Mouse (Mus musculus) stomach, postnatal 0 days (tissue): ENCODE measurements around the gene Dmrtc2. TPM values are rescaled to one million over a fixed set of nuclear protein-coding genes. Genes with fewer than 3 reads are reported as not detected.
A peak's percentile ranks its signal among the peaks of the same experiment; 100 is the strongest.

Experiments used
- ATAC-seq: fragments of 200-750 bp; cut with Nextera tagmentation; 2 replicates; pipeline ENCODE4 v1.8.0; 2017; ENCODE audit not compliant: low FRiP score, low TSS enrichment
- DNase-seq: peaks from one replicate; pipeline ENCODE4 v3.0.0-alpha.2; 2016; ENCODE audit warnings: low spot score
- H3K27ac ChIP-seq: fragments of 300-500 bp; sonication (generic); replicated peaks from 2 replicates; pipeline ENCODE4 v1.5.1; 2014; ENCODE audit warnings: mild to moderate bottlenecking, control low read depth
- H3K27me3 ChIP-seq: fragments of 300-500 bp; sonication (generic); 2 replicates; pipeline ENCODE4 v1.6.1; 2014; ENCODE audit warnings: low read length; ENCODE audit not compliant: control insufficient read depth, insufficient read depth
- H3K36me3 ChIP-seq: fragments of 300-500 bp; sonication (generic); 2 replicates; pipeline ENCODE4 v1.6.1; 2014; ENCODE audit warnings: low read length, mixed read lengths; ENCODE audit not compliant: control insufficient read depth, insufficient read depth
- H3K4me1 ChIP-seq: fragments of 300-500 bp; sonication (generic); replicated peaks from 2 replicates; pipeline ENCODE4 v1.6.1; 2014; ENCODE audit warnings: antibody characterized with exemption; ENCODE audit not compliant: control insufficient read depth, insufficient read depth
- H3K4me2 ChIP-seq: fragments of 300-500 bp; sonication (generic); replicated peaks from 2 replicates; pipeline ENCODE4 v1.6.1; 2014; ENCODE audit warnings: low read depth, mild to moderate bottlenecking, control low read depth, moderate library complexity
- H3K4me3 ChIP-seq: fragments of 300-500 bp; sonication (generic); 2 replicates; pipeline ENCODE4 v1.5.1; 2014; ENCODE audit warnings: low read depth, low read length, control low read depth
- H3K9ac ChIP-seq: fragments of 300-500 bp; sonication (generic); 2 replicates; pipeline ENCODE4 v1.6.1; 2014; ENCODE audit warnings: mild to moderate bottlenecking, low read length, control low read depth, mixed read lengths
- H3K9me3 ChIP-seq: fragments of 300-500 bp; sonication (generic); 2 replicates; pipeline ENCODE4 v1.6.1; 2016; ENCODE audit warnings: low read length; ENCODE audit not compliant: control insufficient read depth
- CTCF ChIP-seq: IDR thresholded peaks from 2 replicates; pipeline ENCODE4 v1.5.1; 2016; ENCODE audit warnings: antibody characterized with exemption, low read depth, mild to moderate bottlenecking, moderate library complexity
- EP300 ChIP-seq: optimal IDR thresholded peaks from 2 replicates; pipeline ENCODE3; 2016; ENCODE audit warnings: antibody characterized with exemption
- WGBS: fragments of 180-500 bp; shearing (Covaris S2); extraction: QIAGEN DNeasy Blood & Tissue Kit; methylation state at CpG from one replicate; pipeline ENCODE4 v1.1.7; 2014; 5-methylcytosine and 5-hydroxymethylcytosine counted together
- polyA plus RNA-seq: library from polyadenylated mRNA; unstranded; fragments of >200 nt; fragmentation: Nextera tagmentation; extraction: Ambion mirVana; gene quantifications from 2 replicates; pipeline ENCODE4 v1.2.1, GENCODE M21; 2015

Dmrtc2 gene
- polyA plus RNA-seq, 1 experiment from 2014 or later: not detected

- H3K4me1 ChIP-seq: no peaks in the 10 kb centered on the region; the same call in 1 of the 2 replicates
- TF ChIP-seq CTCF: no peak
- TF ChIP-seq EP300: no peak
- WGBS: 42% methylated on average over 1 of the region's 1 CpGs
- H3K4me2 ChIP-seq: 0 out of 2 replicates have a peak overlapping the region, but pooled peaks have one; percentile 90
- H3K36me3 ChIP-seq: no peaks in the 10 kb centered on the region
- no peak overlapping the region for H3K4me3 ChIP-seq
- peak overlapping the region; percentile 93; the same call in 1 of the 2 replicates for H3K27ac ChIP-seq
- DNase-seq: no peak
- no peaks in the 10 kb centered on the region for H3K9me3 ChIP-seq
- no peak for ATAC-seq
- H3K9ac ChIP-seq: no peak overlapping the region
- H3K27me3 ChIP-seq: no peaks in the 10 kb centered on the region
Observed at GRCm38 (mm10) chr7:24901842-24902241, 32.0 kb downstream of the Dmrtc2 start.

- Histone ChIP-seq H3K4me1 (no peaks in the 10 kb centered on the region; the same call in 1 of the 2 replicates), H3K9me3 (no peaks in the 10 kb centered on the region), H3K4me2 (peak overlapping the region; percentile 90), H3K9ac (peak overlapping the region; percentile 83), H3K4me3 (peak overlapping the region; percentile 73), H3K36me3 (no peaks in the 10 kb centered on the region), H3K27ac (peak overlapping the region; percentile 93), H3K27me3 (no peaks in the 10 kb centered on the region)
- DNase-seq (no peak), ATAC-seq (no peak)
- WGBS: 49% methylated on average over 2 of the region's 2 CpGs
- TF ChIP-seq EP300 (no peak), CTCF (no peak)
Observed at GRCm38 (mm10) chr7:24902264-24902629, 32.4 kb downstream of the Dmrtc2 start.

- Histone ChIP-seq H3K9ac (peak within 1 kb of the TSS; percentile 83), H3K27me3 (no peaks in the 10 kb centered on the region), H3K4me1 (no peaks in the 10 kb centered on the region; the same call in 1 of the 2 replicates), H3K4me2 (peak within 1 kb of the TSS; percentile 90), H3K9me3 (no peaks in the 10 kb centered on the region), H3K4me3 (peak within 1 kb of the TSS; percentile 73), H3K27ac (peak within 1 kb of the TSS; percentile 93), H3K36me3 (no peaks in the 10 kb centered on the region)
- DNase-seq (peak; percentile 81), ATAC-seq (peak; percentile 37)
- TF ChIP-seq EP300: no peak
- TF ChIP-seq CTCF: peak; percentile 1; the same call in 1 of the 2 replicates
- WGBS: 6% methylated on average over 32 of the region's 68 CpGs
Observed at GRCm38 (mm10) chr7:24902630-24903443, 33.0 kb downstream of the Dmrtc2 start, which contains the start of gene Arhgef1. Gene Arhgef1, plus strand, starts transcription at chr7:24902912.

GRCm38 (mm10) chr7:24903444-24903825, 33.6 kb downstream of the Dmrtc2 start:
- Histone ChIP-seq H3K36me3 (peaks cover under 1% of the 10 kb centered on the region; the same call in 1 of the 2 replicates), H3K9me3 (no peaks in the 10 kb centered on the region), H3K4me3 (peak overlapping the region; percentile 73), H3K4me2 (peak overlapping the region; percentile 90), H3K27ac (peak overlapping the region; percentile 93), H3K9ac (peak overlapping the region; percentile 83), H3K27me3 (no peaks in the 10 kb centered on the region), H3K4me1 (no peaks in the 10 kb centered on the region; the same call in 1 of the 2 replicates)
- DNase-seq: no peak
- TF ChIP-seq EP300 (no peak), CTCF (no peak)
- ATAC-seq: no peak
- WGBS: 14% methylated on average over 10 of the region's 10 CpGs

- Histone ChIP-seq H3K27ac (peak overlapping the region; percentile 93), H3K9me3 (no peaks in the 10 kb centered on the region), H3K36me3 (peaks cover 5% of the 10 kb centered on the region; the same call in 1 of the 2 replicates), H3K4me2 (peak overlapping the region; percentile 90), H3K4me1 (no peaks in the 10 kb centered on the region; the same call in 1 of the 2 replicates), H3K9ac (peak overlapping the region; percentile 72), H3K27me3 (no peaks in the 10 kb centered on the region), H3K4me3 (peak overlapping the region; percentile 73)
- ATAC-seq (peak; percentile 96), DNase-seq (peak; percentile 99)
- WGBS: under 1% methylated on average over 30 of the region's 30 CpGs
- TF ChIP-seq CTCF: peak; percentile 86
- no peak for TF ChIP-seq EP300
Observed at GRCm38 (mm10) chr7:24904070-24904483, 34.2 kb downstream of the Dmrtc2 start.

GRCm38 (mm10) chr7:24904936-24905335, 35.1 kb downstream of the Dmrtc2 start:
- Histone ChIP-seq H3K4me1 (no peaks in the 10 kb centered on the region; the same call in 1 of the 2 replicates), H3K9ac (peak overlapping the region; percentile 72; the same call in 1 of the 2 replicates), H3K27me3 (no peaks in the 10 kb centered on the region), H3K27ac (peak overlapping the region; percentile 93; the same call in 1 of the 2 replicates), H3K36me3 (peaks cover 11% of the 10 kb centered on the region; the same call in 1 of the 2 replicates), H3K4me2 (peak overlapping the region; percentile 90), H3K9me3 (no peaks in the 10 kb centered on the region), H3K4me3 (peak overlapping the region; percentile 73)
- peak; percentile 79 for DNase-seq
- 11% methylated on average over 3 of the region's 3 CpGs for WGBS
- ATAC-seq: 0 out of 2 replicates have a peak, but pooled peaks have one; percentile 24
- TF ChIP-seq CTCF (peak; percentile 87), EP300 (no peak)
